Mouse (Mus musculus) activated CD4-positive, CD25-positive, alpha-beta regulatory T cell, adult 4 months (primary cell): Measurements from ENCODE around the gene Scn1b. TPM values are rescaled to one million over a fixed set of nuclear protein-coding genes. Genes with fewer than 3 reads are reported as not detected.

Source experiments
- ATAC-seq: one replicate; pipeline ENCODE4 v1.8.0; 2017
- polyA plus RNA-seq, 2 experiments: library from polyadenylated mRNA; unstranded; fragments of 100-300 nt; shearing (Covaris generic); gene quantifications; one replicate each; pipeline ENCODE4 v1.2.1; 2017

Gene Scn1b
- polyA plus RNA-seq, 2 experiments from 2014 or later = not detected

DNA sequence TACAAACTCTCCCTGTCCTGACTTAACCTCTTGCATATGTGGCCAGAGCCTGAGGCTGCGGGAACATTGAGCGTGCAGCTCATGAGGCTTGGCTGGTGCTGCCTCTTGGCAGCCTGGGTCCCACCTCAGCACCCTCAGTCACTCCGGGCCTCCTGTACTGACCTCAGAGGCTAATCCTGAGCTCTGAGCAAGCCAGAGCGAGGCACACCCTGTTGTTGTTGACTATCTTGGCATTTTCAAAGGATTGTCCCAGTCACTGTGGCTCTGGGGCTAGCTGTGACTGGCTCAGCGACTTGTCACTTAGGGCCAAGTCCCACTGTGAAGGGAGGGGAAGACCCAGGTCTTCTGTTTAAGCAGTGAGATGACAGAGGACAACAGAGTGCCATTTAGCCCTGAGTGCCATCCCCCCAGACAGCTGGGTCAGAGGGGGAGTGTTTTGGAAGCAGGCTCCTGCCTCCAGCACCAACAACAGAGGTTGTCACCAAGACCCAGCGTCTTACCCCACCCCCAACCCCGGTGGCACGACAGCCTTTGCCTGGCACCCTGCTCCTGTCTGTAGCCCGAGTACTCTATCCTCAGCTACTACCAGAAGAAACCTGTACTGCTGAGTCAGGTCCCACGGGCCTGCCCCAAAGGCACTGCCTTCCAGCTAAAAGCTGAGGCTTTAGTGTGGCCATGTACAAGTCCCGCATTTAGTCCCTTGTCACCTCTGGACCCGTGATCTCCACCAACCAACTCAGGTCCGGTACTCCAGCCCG is 43.8 kb downstream of the Scn1b start:
- ATAC-seq = no peak

DNA sequence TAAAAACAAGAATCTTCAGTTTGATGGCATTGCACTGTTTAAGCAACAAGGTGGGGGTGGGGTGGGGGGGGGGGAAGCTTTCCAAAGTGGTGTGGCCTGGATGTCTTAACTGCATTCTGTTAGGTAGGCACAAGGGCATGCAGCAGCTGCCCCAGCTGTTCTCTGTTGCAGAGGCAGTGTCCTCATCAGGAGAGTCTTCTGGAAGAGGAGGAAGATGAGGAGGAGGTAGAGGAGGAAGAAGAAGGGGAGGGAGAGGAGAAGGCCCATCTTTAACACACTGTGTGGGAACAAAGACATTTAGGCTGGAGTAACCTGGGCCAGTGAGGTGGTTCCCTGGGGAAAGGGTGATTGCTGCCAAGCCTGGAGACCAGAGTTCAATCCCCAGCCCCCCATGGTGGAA is 44.7 kb downstream of the Scn1b start:
- ATAC-seq = no peak

DNA sequence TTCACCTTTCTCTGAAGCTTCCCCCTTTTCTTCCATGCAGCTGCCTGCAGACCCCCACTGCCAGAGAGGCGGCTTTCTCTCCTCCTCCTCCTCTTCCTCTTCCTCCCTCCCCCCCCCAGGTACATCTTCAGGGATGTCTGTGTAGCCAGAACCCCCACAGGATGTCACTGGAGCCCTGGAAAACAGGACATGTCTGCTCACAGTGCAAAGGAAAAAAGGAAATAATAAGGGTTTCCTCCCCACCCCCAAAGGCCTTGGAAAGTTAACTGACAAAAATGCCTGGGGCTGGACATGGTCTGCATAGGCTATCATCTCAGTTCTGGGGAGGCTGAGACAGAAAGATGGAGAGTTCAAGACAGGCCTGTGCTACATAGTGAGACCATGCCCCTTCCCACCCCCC is 45.7 kb downstream of the Scn1b start:
- no peak for ATAC-seq

DNA sequence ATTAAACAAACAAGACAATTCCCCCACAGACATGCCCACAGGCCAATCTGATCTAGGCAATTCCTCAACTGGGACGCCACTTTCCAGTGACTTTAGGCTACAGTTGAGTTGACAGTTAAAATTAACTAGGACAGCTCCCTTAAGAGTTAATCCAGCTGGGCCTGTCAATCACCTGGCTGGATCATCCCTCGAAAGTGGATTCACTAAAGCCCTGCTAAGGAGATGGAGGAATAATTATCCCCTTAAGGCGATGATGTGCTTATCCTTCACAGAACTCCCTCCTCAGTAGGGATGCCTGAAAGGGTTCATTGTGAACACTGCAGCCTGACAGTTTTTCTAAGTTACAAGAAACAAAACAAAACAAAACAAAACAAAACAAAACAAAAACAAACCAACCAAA is 46.2 kb downstream of the Scn1b start:
- no peak for ATAC-seq

GRCm38 (mm10) chr7:31079670-31080069 is 47.1 kb downstream of the Scn1b start:
- no peak for ATAC-seq

GRCm38 (mm10) chr7:31077885-31078445 is 48.8 kb downstream of the Scn1b start:
- no peak for ATAC-seq

GRCm38 (mm10) chr7:31077470-31077869 is 49.3 kb downstream of the Scn1b start:
- ATAC-seq = no peak

DNA sequence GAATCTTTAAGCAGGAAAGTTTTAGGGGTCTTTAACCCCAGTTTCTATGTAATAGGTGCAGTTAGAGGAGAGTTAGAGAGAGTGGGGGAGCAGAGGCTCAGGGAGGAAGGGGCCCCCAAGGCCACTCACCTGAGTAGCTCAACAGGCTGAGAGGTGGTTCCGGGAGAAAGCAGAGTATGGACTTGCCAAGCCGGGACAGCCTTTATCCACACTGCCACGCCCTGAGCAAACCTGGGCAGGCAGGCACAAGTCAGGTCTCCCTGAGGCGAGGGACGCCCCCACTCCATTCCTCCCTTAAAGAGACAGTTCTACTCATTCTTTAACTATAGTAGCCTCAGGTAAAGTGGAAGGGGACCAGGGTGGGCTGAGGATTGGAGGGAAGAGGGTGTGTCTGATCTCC is 50.3 kb downstream of the Scn1b start, which contains the start of gene Fxyd3:
TSS of gene Fxyd3 (minus strand) at position 213 of the 400 bp plus-strand sequence.
- ATAC-seq = no peak

- ATAC-seq = no peak
Observed at GRCm38 (mm10) chr7:31074713-31075069, 52.1 kb downstream of the Scn1b start.

DNA sequence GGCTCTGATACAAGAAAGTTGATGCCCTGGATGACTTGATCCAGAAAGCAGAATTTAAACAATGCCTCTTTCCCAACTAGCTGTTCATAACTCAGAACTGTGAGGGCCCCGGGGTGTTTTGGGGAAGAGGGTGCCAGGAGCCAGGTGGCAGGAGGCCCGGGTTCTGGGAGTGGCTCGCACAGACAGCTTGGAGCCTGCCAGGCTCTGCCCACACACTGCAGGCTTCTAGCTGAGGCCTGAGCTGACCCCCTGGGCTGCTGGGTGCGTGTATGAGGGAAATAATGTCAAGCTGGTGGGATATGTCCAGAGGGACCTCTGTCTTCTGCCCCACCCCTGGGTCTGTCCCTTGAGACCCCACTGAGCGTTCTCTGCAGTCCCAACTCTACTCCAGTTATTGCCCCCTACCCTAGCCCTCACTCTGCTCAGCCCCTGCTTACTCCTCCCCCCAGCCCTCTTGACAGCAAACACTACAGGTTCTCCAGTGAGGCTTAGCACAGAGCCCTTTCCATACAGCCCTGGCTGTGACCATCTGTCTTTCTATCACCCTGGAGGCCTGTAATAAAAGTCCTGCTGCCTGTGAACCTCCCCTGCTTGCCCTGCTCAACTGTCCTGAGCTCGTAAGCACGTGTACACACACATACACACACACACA is 52.6 kb downstream of the Scn1b start:
- no peak for ATAC-seq

DNA sequence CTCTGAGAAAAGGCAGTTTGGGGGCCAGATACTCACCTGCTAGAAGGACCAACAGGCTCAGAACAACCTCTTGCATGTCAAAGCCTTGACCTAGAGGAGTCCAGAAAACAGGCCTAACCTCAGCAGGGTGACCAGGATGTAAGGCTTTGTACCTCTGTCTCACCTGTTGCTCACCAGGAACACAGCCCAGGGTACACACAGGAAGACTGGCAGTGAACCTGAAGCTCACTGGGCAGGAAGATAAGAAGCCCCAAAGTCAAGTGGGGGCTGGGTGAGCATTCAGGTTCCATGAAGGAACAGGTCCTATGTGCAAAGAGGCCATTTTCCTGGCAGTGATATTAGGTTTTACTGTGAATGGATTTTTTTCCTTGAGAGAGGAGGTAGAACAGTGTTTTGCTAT is 53.3 kb downstream of the Scn1b start:
- no peak for ATAC-seq

DNA sequence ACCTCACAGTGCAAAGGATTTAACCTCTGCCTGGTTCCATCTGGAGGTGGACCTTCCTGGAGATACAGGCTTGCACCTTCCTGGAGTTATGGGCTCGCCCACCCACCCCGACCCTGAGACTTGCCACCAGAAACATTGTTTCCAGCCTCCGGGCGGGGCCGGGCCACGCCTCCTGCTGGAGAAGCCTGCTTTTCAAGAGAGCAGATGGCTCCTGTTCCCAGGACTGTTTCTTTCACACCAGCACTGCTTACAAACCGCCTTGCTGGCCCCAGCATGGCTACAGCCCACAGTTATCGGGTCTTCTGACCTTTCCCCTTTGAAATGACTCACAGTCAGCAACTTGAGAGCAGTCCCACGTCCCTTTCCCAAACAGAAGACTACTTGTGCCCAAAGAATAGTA is 54.5 kb downstream of the Scn1b start:
- no peak for ATAC-seq

DNA sequence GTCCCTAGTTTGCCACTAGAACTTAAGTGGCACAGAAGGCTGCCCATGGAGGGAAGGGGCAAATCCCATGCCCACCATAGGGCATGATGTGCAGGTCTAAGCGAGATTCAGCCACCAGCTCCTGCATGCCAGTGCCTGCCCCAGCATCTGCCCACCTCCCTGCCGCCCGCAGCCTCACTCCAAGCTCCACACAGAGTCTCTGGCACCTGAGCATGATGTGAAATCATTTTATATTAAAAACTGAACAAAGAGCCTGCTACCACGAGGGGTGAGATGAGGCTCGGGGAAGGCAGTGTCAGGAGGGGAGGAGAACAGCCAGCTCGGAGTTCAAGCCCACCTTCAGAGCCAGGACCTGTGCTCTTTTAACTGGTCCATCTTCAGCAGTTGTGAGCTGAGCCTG is 56.5 kb downstream of the Scn1b start:
- ATAC-seq = no peak

- ATAC-seq = no peak
Observed at GRCm38 (mm10) chr7:31069491-31069890, 57.3 kb downstream of the Scn1b start.

DNA sequence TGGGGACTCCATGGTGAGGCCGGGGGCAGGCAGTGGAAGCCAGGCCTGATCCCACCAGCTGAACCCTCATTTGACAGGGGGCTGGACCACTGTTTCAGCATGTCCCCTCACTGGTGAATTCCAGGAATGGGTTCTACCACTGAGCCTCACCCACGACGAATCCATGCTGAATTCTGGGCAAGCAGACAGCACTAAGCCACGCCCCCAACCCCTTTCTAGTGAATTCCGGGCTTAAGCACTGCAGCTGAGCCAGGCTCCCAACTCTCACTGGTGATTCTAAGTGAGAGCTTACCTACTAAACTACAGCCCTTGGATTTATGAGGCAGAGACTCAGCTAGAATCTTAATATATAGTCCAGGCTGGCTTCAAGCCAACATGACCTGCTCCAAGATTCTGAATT is 59.0 kb downstream of the Scn1b start:
- no peak for ATAC-seq

Other genes starting within 250 kb of the Scn1b start
- gene Cd22, start 246.7 kb downstream of the Scn1b start, polyA plus RNA-seq = 1 to 10 TPM; 4.5 to 9.3 TPM
- not detected for gene Mag, start 212.1 kb downstream of the Scn1b start, polyA plus RNA-seq
- gene Hamp2, start 202.3 kb downstream of the Scn1b start, polyA plus RNA-seq = not detected
- not detected for gene Hamp, start 183.0 kb downstream of the Scn1b start, polyA plus RNA-seq
- gene Usf2, start 170.2 kb downstream of the Scn1b start, polyA plus RNA-seq = 10 to 100 TPM; 11.9 to 14.2 TPM
- 1 to 10 TPM; 1.6 to 2.6 TPM for gene Lsr, start 153.5 kb downstream of the Scn1b start, polyA plus RNA-seq
- under 1 TPM; 0.55 to 0.86 TPM for gene Fam187b, start 153.2 kb downstream of the Scn1b start, polyA plus RNA-seq
- 1,000 to 10,000 TPM; 2,132 to 2,220 TPM for gene Fxyd5, start 84.5 kb downstream of the Scn1b start, polyA plus RNA-seq
- not detected for gene Fxyd7, start 75.5 kb downstream of the Scn1b start, polyA plus RNA-seq
- not detected for gene Fxyd1, start 69.8 kb downstream of the Scn1b start, polyA plus RNA-seq
- gene Lgi4, start 67.7 kb downstream of the Scn1b start, polyA plus RNA-seq = under 1 TPM in 1 of 2 experiments, not detected in 1; 0.19 TPM
- not detected for gene Fxyd3, start 50.3 kb downstream of the Scn1b start, polyA plus RNA-seq
- gene Hpn, start 11.7 kb downstream of the Scn1b start, polyA plus RNA-seq = 1 to 10 TPM; 4.3 to 5.6 TPM
- gene Gramd1a, start 28.9 kb upstream of the Scn1b start, polyA plus RNA-seq = 100 to 1,000 TPM in 1 of 2 experiments, 10 to 100 TPM in 1; 81.1 to 115 TPM
- gene Scgb2b2, start 163.5 kb upstream of the Scn1b start, polyA plus RNA-seq = not detected
- gene Scgb1b2, start 164.8 kb upstream of the Scn1b start, polyA plus RNA-seq = under 1 TPM in 1 of 2 experiments, not detected in 1; 0.86 TPM
- not detected for gene Scgb2b3, start 235.1 kb upstream of the Scn1b start, polyA plus RNA-seq
- not detected for gene Scgb1b3, start 248.6 kb upstream of the Scn1b start, polyA plus RNA-seq